Mouse (Mus musculus) olfactory bulb, adult 2 months (tissue): ENCODE results near the gene Ucp2. TPM values are rescaled to one million over a fixed set of nuclear protein-coding genes. Genes with fewer than 3 reads are reported as not detected.

Experiments used
- H3K27ac ChIP-seq: fragments of 200-500 bp; 2 replicates; pipeline ENCODE4 v1.5.1; 2012; ENCODE audit warnings: low read depth, low read length; ENCODE audit not compliant: insufficient read depth
- H3K4me1 ChIP-seq: fragments of 200-500 bp; 2 replicates; pipeline ENCODE4 v1.6.1; 2012; ENCODE audit warnings: low read length; ENCODE audit not compliant: control insufficient read depth, insufficient read depth
- H3K4me3 ChIP-seq: fragments of 200-500 bp; 2 replicates; pipeline ENCODE4 v1.5.1; 2012; ENCODE audit warnings: mild to moderate bottlenecking, low read depth, low read length, moderate library complexity; ENCODE audit not compliant: insufficient read depth
- CTCF ChIP-seq: fragments of 200-500 bp; IDR thresholded peaks from 2 replicates; pipeline ENCODE4 v1.5.1; 2012; ENCODE audit warnings: low read depth, mild to moderate bottlenecking, low read length, moderate library complexity; ENCODE audit not compliant: insufficient read depth
- POLR2A ChIP-seq: fragments of 200-500 bp; IDR thresholded peaks from 2 replicates; pipeline ENCODE4 v1.6.1; 2012; ENCODE audit warnings: mild to moderate bottlenecking, low read depth, low read length, moderate library complexity; ENCODE audit not compliant: insufficient read depth
- WGBS: fragments of 180-500 bp; shearing (Covaris S2); methylation state at CpG from one replicate; pipeline ENCODE4 v1.1.7; 2018; 5-methylcytosine and 5-hydroxymethylcytosine counted together
- polyA plus RNA-seq: library from polyadenylated mRNA; stranded (reverse); fragments of >200 nt; gene quantifications from 2 replicates; pipeline ENCODE4 v1.2.4, GENCODE M21; 2012; ENCODE audit warnings: low replicate concordance; ENCODE audit not compliant: missing spikeins, insufficient read depth, insufficient read length

Gene Ucp2
- polyA plus RNA-seq, 1 experiment: 487 TPM

GRCm38 (mm10) chr7:100534216-100534615 is 41.1 kb downstream of the Ucp2 start:
- no peak overlapping the region for H3K4me3 ChIP-seq
- 74% methylated on average over 3 of the region's 3 CpGs for WGBS
- no peaks in the 10 kb centered on the region for H3K4me1 ChIP-seq
- TF ChIP-seq POLR2A: no peak
- TF ChIP-seq CTCF: no peak
- H3K27ac ChIP-seq: no peak overlapping the region

GRCm38 (mm10) chr7:100535831-100536230 is 42.7 kb downstream of the Ucp2 start:
- 82% methylated on average over 2 of the region's 2 CpGs for WGBS
- TF ChIP-seq CTCF (no peak), POLR2A (no peak)
- Histone ChIP-seq H3K27ac (no peak overlapping the region), H3K4me1 (no peaks in the 10 kb centered on the region), H3K4me3 (no peak overlapping the region)

GRCm38 (mm10) chr7:100536804-100537518 is 43.8 kb downstream of the Ucp2 start, which contains the start of gene Coa4:
Gene Coa4, plus strand, starts transcription at chr7:100537071.
- peak within 1 kb of the TSS; percentile 86 for H3K4me3 ChIP-seq
- WGBS: under 1% methylated on average over 33 of the region's 33 CpGs
- no peaks in the 10 kb centered on the region for H3K4me1 ChIP-seq
- TF ChIP-seq POLR2A: peak; percentile 81
- no peak for TF ChIP-seq CTCF
- H3K27ac ChIP-seq: peak within 1 kb of the TSS; percentile 60

- Histone ChIP-seq H3K4me3 (no peak overlapping the region), H3K27ac (no peak overlapping the region)
- WGBS: 29% methylated on average over 7 of the region's 7 CpGs
Observed at GRCm38 (mm10) chr7:100537519-100537902, 44.4 kb downstream of the Ucp2 start.

GRCm38 (mm10) chr7:100539516-100539915 is 46.4 kb downstream of the Ucp2 start:
- H3K27ac ChIP-seq: no peak overlapping the region
- TF ChIP-seq CTCF: no peak
- no peak for TF ChIP-seq POLR2A
- WGBS: 98% methylated on average over 9 of the region's 9 CpGs

More at GRCm38 (mm10) chr7:100537519-100537902, 44.4 kb downstream of the Ucp2 start:
- no peak for TF ChIP-seq CTCF
- TF ChIP-seq POLR2A: no peak
- no peaks in the 10 kb centered on the region for H3K4me1 ChIP-seq

GRCm38 (mm10) chr7:100544437-100544836 is 51.3 kb downstream of the Ucp2 start:
- Histone ChIP-seq H3K4me3 (no peak overlapping the region), H3K27ac (no peak overlapping the region), H3K4me1 (no peaks in the 10 kb centered on the region)
- WGBS: 59% methylated on average over 1 of the region's 1 CpGs
- TF ChIP-seq CTCF: no peak

More at GRCm38 (mm10) chr7:100539516-100539915, 46.4 kb downstream of the Ucp2 start:
- no peaks in the 10 kb centered on the region for H3K4me1 ChIP-seq
- H3K4me3 ChIP-seq: no peak overlapping the region

GRCm38 (mm10) chr7:100547631-100548030 is 54.5 kb downstream of the Ucp2 start:
- no peak overlapping the region for H3K4me3 ChIP-seq
- no peaks in the 10 kb centered on the region for H3K4me1 ChIP-seq
- no peak overlapping the region for H3K27ac ChIP-seq
- 89% methylated on average over 4 of the region's 4 CpGs for WGBS
- TF ChIP-seq POLR2A (no peak), CTCF (no peak)

- H3K27ac ChIP-seq: no peak overlapping the region
Observed at GRCm38 (mm10) chr7:100549796-100550195, 56.7 kb downstream of the Ucp2 start.

GRCm38 (mm10) chr7:100550338-100551007 is 57.3 kb downstream of the Ucp2 start:
- no peak overlapping the region for H3K27ac ChIP-seq

More at GRCm38 (mm10) chr7:100549796-100550195, 56.7 kb downstream of the Ucp2 start:
- TF ChIP-seq CTCF (no peak), POLR2A (no peak)
- Histone ChIP-seq H3K4me1 (no peaks in the 10 kb centered on the region), H3K4me3 (no peak overlapping the region)
- WGBS: 91% methylated on average over 3 of the region's 3 CpGs

More at GRCm38 (mm10) chr7:100550338-100551007, 57.3 kb downstream of the Ucp2 start:
- Histone ChIP-seq H3K4me3 (no peak overlapping the region), H3K4me1 (no peaks in the 10 kb centered on the region)
- TF ChIP-seq POLR2A (no peak), CTCF (no peak)
- WGBS: 55% methylated on average over 5 of the region's 5 CpGs

Other genes with a start within 250 kb of the Ucp2 start
- gene P4ha3, start 207.8 kb upstream of the Ucp2 start, polyA plus RNA-seq: not detected in 2 replicates
- gene C2cd3, start 121.1 kb upstream of the Ucp2 start, polyA plus RNA-seq: 279 TPM in 1 of 2 replicates, not detected in the other
- gene Ppme1, start 121.0 kb upstream of the Ucp2 start, polyA plus RNA-seq: not detected in 2 replicates
- gene Ucp3, start 20.3 kb upstream of the Ucp2 start, polyA plus RNA-seq: not detected in 2 replicates
- not detected in 2 replicates for gene Dnajb13, start 21.6 kb downstream of the Ucp2 start, polyA plus RNA-seq
- gene Coa4, start 43.7 kb downstream of the Ucp2 start, polyA plus RNA-seq: not detected in 2 replicates
- gene Rab6a, start 114.1 kb downstream of the Ucp2 start, polyA plus RNA-seq: not detected in 2 replicates
- gene Mrpl48, start 115.0 kb downstream of the Ucp2 start, polyA plus RNA-seq: not detected in 2 replicates
- not detected in 2 replicates for gene Plekhb1, start 169.1 kb downstream of the Ucp2 start, polyA plus RNA-seq
- gene Fam168a, start 213.3 kb downstream of the Ucp2 start, polyA plus RNA-seq: not detected in 2 replicates